Mouse (Mus musculus) MEL (cell line): ENCODE measurements at regions not wholly inside any gene's neighbourhood (a gene's known extent, or its start where the extent isn't known, plus 50 kb on each side); places are given as distances from the start of the nearest gene placed in this dataset.
"Not testable (repeated sequence)": the region's sequence is repeated elsewhere in the genome, so short reads cannot be mapped to it uniquely, and the experiment has no call there.

Experiments used
- DNase-seq: peaks from one replicate; pipeline ENCODE4 v3.0.0; 2011; ENCODE audit warnings: low read depth, low spot score
- H3K27ac ChIP-seq: 2 replicates; pipeline ENCODE4 v1.5.1; 2012; ENCODE audit warnings: low read depth, mild to moderate bottlenecking, control low read depth, low read length, moderate library complexity; ENCODE audit not compliant: control insufficient read depth
- H3K27me3 ChIP-seq, 2 experiments: fragments of 150-350 bp in 1 of 2; sonication (generic) in 1 of 2; 2 replicates each; pipeline ENCODE4 v1.6.1; 2012; ENCODE audit warnings: low read length in 2 of 2, mild to moderate bottlenecking in 2 of 2, improper control_type of control experiment in 1 of 2, moderate library complexity in 1 of 2; ENCODE audit not compliant: insufficient read depth in 2 of 2, control insufficient read depth in 1 of 2
- H3K36me3 ChIP-seq, 2 experiments: 2 replicates each; pipeline ENCODE4 v1.6.1; 2012 to 2014; ENCODE audit warnings: low read length in 2 of 2, improper control_type of control experiment in 1 of 2, inconsistent platforms in 1 of 2, mild to moderate bottlenecking in 1 of 2; ENCODE audit not compliant: insufficient read depth in 2 of 2, control insufficient read depth in 1 of 2
- H3K4me1 ChIP-seq, 2 experiments: fragments of 150-350 bp in 1 of 2; sonication (generic) in 1 of 2; 2 replicates each; pipeline ENCODE4 v1.6.1; 2012; ENCODE audit warnings: low read length in 2 of 2, improper control_type of control experiment in 1 of 2, mild to moderate bottlenecking in 1 of 2; ENCODE audit not compliant: insufficient read depth in 2 of 2, control insufficient read depth in 1 of 2
- H3K4me3 ChIP-seq, 2 experiments: fragments of 150-350 bp in 1 of 2; sonication (generic) in 1 of 2; 2 replicates each; pipeline ENCODE4 v1.5.1; 2012; ENCODE audit warnings: low read depth in 2 of 2, low read length in 2 of 2, mild to moderate bottlenecking in 2 of 2, moderate library complexity in 2 of 2, control low read depth in 1 of 2, improper control_type of control experiment in 1 of 2; ENCODE audit not compliant: control insufficient read depth in 1 of 2, insufficient read depth in 1 of 2
- H3K79me2 ChIP-seq: 2 replicates; pipeline ENCODE4 v1.6.1; 2012; ENCODE audit warnings: mild to moderate bottlenecking, low read length, moderate library complexity; ENCODE audit not compliant: control insufficient read depth, poor library complexity, insufficient read depth
- H3K9ac ChIP-seq: 2 replicates; pipeline ENCODE4 v1.6.1; 2012; ENCODE audit warnings: low read depth, mild to moderate bottlenecking, control low read depth, low read length, moderate library complexity; ENCODE audit not compliant: control insufficient read depth, poor library complexity, severe bottlenecking
- H3K9me3 ChIP-seq: fragments of 150-350 bp; sonication (generic); replicated peaks from 2 replicates; pipeline ENCODE4 v1.6.1; 2012; ENCODE audit warnings: mild to moderate bottlenecking, low read length, improper control_type of control experiment, moderate library complexity; ENCODE audit not compliant: insufficient read depth

GRCm38 (mm10) chr13:65934376-65935071 is 184.8 kb upstream of the Gm10324 start:
- not testable (repeated sequence) for H3K27ac ChIP-seq, H3K9me3 ChIP-seq, H3K4me1 ChIP-seq, H3K27me3 ChIP-seq, H3K4me3 ChIP-seq, H3K79me2 ChIP-seq, DNase-seq, H3K36me3 ChIP-seq, H3K9ac ChIP-seq

GRCm38 (mm10) chr13:65950250-65950649 is 169.1 kb upstream of the Gm10324 start:
- H3K79me2 ChIP-seq, DNase-seq, H3K27me3 ChIP-seq, H3K9ac ChIP-seq, H3K4me1 ChIP-seq, H3K27ac ChIP-seq, H3K4me3 ChIP-seq, H3K9me3 ChIP-seq, H3K36me3 ChIP-seq: not testable (repeated sequence)

GRCm38 (mm10) chr13:65990916-65991433 is 128.4 kb upstream of the Gm10324 start:
- not testable (repeated sequence) for H3K4me1 ChIP-seq, H3K79me2 ChIP-seq, H3K36me3 ChIP-seq, H3K27me3 ChIP-seq, H3K9me3 ChIP-seq, DNase-seq, H3K27ac ChIP-seq, H3K9ac ChIP-seq, H3K4me3 ChIP-seq

GRCm38 (mm10) chr13:66007505-66007904 is 111.8 kb upstream of the Gm10324 start:
- H3K9ac ChIP-seq, H3K4me3 ChIP-seq, H3K27me3 ChIP-seq, H3K36me3 ChIP-seq, H3K79me2 ChIP-seq, DNase-seq, H3K4me1 ChIP-seq, H3K9me3 ChIP-seq, H3K27ac ChIP-seq: not testable (repeated sequence)

GRCm38 (mm10) chr13:66031942-66032341 is 87.4 kb upstream of the Gm10324 start:
- H3K27ac ChIP-seq, H3K27me3 ChIP-seq, H3K4me1 ChIP-seq, H3K9me3 ChIP-seq, H3K4me3 ChIP-seq, H3K79me2 ChIP-seq, H3K36me3 ChIP-seq, DNase-seq, H3K9ac ChIP-seq: not testable (repeated sequence)

GRCm38 (mm10) chr13:66062676-66063075 is 56.7 kb upstream of the Gm10324 start:
- H3K4me1 ChIP-seq, H3K79me2 ChIP-seq, H3K27me3 ChIP-seq, H3K27ac ChIP-seq, H3K36me3 ChIP-seq, H3K9ac ChIP-seq, H3K9me3 ChIP-seq, H3K4me3 ChIP-seq: not testable (repeated sequence)
- peak; percentile 27 for DNase-seq

GRCm38 (mm10) chr13:66063388-66063787 is 56.0 kb upstream of the Gm10324 start:
- not testable (repeated sequence) for H3K9ac ChIP-seq, H3K27me3 ChIP-seq, H3K36me3 ChIP-seq, DNase-seq, H3K4me3 ChIP-seq, H3K79me2 ChIP-seq, H3K9me3 ChIP-seq, H3K27ac ChIP-seq, H3K4me1 ChIP-seq
